Mouse (Mus musculus): ENCODE results near the gene Apc2.

DNA sequence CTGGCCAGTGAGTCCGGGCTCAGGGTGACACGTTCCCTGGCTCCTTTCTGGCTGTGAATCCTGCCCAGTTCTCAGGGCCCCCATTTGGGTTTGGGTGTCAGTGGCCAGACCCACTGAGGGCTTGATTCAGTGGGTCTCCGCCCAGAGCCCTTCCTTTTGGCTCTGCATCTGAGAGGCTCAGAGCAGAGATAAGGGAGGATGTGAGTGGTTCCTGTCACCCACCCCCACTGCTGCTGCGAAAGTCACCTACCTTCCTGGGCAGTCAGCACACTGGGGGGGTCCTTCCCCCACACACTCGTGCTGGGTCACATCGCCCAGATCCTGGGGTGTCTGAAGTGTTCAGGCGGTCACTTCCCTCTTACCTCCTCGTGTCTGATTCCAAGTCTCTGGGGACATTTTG lies 57.0 kb downstream of the Apc2 start:
- TF ChIP-seq CTCF (IDR thresholded peaks at IDR 0.05; ENCODE audit: low read depth, low read length), result no peak
- TF ChIP-seq POLR2A (IDR thresholded peaks at IDR 0.05; ENCODE audit: borderline replicate concordance, low read depth, low read length), result no peak

Data from bone marrow macrophage, adult 2 months (primary cell).